Mouse (Mus musculus): ENCODE data around the gene Klf11.
A peak's percentile ranks its signal among the peaks of the same experiment; 100 is the strongest.
"Not testable (repeated sequence)": the region's sequence is repeated elsewhere in the genome, so short reads cannot be mapped to it uniquely, and the experiment has no call there.

The Klf11 gene

GRCm38 (mm10) chr12:24654065-24654862, 3.2 kb downstream of the Klf11 start:
- no peak for DNase-seq (ENCODE audit: low spot score in 2 of 2)

DNA sequence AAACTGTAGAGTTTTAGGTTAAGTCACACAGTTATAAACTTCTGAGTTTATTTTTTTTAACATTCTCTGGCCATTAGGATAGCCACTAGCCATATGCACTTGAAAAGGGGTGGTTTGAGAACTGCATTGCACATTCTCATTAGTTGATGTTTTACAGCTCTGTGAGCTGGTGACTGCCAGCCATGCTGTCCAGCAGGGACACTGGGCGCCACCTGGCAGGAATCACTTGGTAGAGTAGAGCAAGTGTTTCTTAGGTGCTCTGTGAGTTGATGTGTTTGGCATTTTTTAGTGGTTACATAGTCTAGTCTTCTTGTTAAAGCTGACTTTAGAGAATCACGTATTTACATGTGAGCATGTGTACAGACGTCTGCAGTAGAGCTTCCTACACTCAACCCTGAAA, 5.4 kb downstream of the Klf11 start:
- no peak for DNase-seq (ENCODE audit: low spot score in 2 of 2)

- no peak for DNase-seq (ENCODE audit: low spot score in 2 of 2)
Observed at GRCm38 (mm10) chr12:24658998-24659397, 7.9 kb downstream of the Klf11 start.

DNA sequence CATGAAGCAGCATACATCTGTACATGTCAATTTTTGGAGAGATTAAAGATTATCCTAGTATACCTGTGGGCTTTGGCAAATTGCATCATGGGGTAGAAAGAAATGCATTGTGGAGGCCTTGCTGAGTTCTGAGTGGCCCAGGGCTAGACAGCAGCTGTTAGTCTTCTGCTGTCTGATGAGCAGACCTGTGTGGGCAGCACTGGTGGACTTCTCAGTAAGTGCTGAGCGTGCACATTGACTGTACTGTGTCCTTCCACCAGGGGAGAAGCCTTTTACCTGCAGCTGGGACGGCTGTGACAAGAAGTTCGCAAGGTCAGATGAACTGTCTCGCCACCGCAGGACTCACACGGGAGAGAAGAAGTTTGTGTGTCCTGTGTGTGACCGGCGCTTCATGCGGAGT, 8.8 kb downstream of the Klf11 start:
- no peak for DNase-seq (ENCODE audit: low spot score in 2 of 2)

DNA sequence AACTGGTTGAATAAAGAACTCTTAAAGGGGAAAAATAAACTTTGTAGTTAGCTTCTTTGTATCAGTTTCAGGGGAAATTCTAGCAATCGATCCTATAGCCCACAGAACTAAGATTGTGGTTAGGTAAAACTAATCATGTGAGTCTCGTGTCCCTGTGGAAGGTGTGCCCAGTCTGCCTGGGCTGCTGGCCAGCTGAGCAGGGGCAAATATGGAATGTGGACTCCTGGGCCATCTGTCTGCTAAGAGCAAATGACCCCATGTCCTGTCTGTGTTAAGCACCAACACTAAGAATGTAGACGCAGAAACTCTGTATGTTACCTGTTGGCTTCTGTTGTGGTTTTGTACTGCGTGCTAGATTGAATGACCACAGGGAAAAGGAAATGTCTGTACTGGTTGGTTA, 10.0 kb downstream of the Klf11 start:
- DNase-seq (ENCODE audit: low spot score in 2 of 2) = no peak

- DNase-seq (ENCODE audit: low spot score in 2 of 2) = no peak
Observed at GRCm38 (mm10) chr12:24662131-24662530, 11.1 kb downstream of the Klf11 start.

GRCm38 (mm10) chr12:24680096-24680491, 29.0 kb downstream of the Klf11 start:
- DNase-seq (ENCODE audit: low spot score in 2 of 2) = peak; percentile 52 to 55

DNA sequence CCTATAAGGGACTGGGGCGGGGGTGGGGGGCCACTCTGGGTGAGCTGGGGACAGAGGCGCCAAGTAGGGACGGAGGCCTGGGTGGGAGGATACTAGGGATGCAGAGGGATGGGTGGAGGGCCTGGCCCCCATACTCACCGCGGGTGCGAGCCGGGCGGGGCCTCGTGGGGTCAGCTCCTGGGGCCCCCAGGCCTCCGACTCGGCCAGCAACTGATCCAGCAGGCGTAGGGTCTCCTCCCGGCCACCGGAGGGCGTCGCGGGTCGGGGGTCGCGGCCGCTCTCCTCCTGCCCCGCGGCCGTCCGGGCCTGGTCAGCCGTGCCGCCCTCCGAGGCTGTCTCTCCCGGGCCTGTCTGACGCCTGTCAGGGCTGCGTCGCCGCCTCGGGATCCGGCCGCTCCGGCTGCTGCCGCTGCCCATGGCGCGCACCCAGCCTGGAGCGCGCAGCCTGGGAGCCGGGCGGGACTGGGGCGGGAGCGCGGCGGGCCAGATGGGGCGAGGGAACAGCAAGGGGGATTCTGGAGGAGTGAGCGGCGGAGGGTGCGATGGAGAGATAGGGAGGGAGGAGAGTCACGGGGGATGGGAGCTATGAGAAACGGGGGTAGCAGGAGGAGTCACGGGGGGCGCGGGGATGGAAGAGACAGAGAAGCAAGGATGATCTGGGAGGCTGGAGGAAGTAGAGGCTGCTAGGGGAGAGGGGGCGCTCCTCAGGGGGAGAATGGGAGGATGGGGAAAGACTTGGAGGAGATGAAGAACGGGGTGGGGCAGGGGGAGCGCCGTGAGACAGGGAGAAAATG, 29.6 kb downstream of the Klf11 start:
- no peak for DNase-seq (ENCODE audit: low spot score in 2 of 2)

- no peak for DNase-seq (ENCODE audit: low spot score in 2 of 2)
Observed at GRCm38 (mm10) chr12:24681286-24682023, 30.4 kb downstream of the Klf11 start, which contains the start of gene Cys1. Gene Cys1, minus strand, starts transcription at chr12:24681813.

DNA sequence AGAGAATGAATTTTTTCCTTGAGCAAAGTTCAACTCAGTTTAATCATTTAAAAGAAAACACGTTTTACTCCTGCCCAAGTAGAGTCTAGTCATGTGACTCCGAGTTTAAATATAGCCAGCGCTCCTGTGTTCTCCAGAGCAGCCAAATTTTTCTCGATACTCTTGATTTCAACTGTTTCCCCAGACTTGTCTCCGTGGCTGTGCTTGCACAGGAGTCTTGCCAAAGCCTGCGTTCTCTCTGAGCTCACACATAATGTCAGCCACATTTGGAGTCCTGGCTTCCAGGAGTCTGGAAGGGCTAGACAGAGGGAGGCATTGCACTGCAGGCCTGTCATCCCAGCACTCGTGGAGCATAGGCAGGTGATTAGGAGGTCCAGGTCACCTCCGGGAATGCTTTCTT, 31.5 kb downstream of the Klf11 start:
- DNase-seq (ENCODE audit: low spot score in 2 of 2) = peak; percentile 46 to 65

DNA sequence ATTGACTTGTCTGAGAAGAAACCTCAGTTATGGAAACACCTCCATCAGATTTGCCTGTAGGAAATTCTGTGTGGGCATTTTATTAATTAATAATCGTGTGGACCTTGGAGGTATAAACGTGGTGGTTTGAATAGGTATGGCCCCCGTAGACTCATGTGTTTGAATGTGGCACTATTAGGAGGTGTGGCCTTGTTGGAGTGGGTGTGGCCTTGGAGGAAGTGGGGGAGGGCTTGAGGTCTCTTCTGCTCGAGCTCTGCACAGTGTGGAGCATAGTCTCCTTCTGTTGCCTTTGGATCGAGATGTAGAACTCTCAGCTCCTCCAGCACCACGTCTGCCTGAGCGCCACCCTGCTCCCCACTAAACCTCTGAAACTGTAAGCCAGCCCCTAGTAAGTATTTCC, 32.4 kb downstream of the Klf11 start:
- DNase-seq (ENCODE audit: low spot score in 2 of 2) = no peak

GRCm38 (mm10) chr12:24686038-24686695, 35.1 kb downstream of the Klf11 start:
- no peak for DNase-seq (ENCODE audit: low spot score in 2 of 2)

GRCm38 (mm10) chr12:24686696-24687346, 35.7 kb downstream of the Klf11 start:
- DNase-seq (ENCODE audit: low spot score in 2 of 2) = no peak

GRCm38 (mm10) chr12:24690351-24690750, 39.3 kb downstream of the Klf11 start:
- no peak for DNase-seq (ENCODE audit: low spot score in 2 of 2)

- peak; percentile 83 to 85 for DNase-seq (ENCODE audit: low spot score in 2 of 2)
Observed at GRCm38 (mm10) chr12:24696500-24697483, 45.7 kb downstream of the Klf11 start.

- DNase-seq (ENCODE audit: low spot score in 2 of 2) = no peak
Observed at GRCm38 (mm10) chr12:24697484-24698204, 46.6 kb downstream of the Klf11 start.

- DNase-seq (ENCODE audit: low spot score in 2 of 2) = no peak
Observed at GRCm38 (mm10) chr12:24698514-24698913, 47.4 kb downstream of the Klf11 start.

- no peak for DNase-seq (ENCODE audit: low spot score in 2 of 2)
Observed at GRCm38 (mm10) chr12:24699578-24699977, 48.5 kb downstream of the Klf11 start.

DNA sequence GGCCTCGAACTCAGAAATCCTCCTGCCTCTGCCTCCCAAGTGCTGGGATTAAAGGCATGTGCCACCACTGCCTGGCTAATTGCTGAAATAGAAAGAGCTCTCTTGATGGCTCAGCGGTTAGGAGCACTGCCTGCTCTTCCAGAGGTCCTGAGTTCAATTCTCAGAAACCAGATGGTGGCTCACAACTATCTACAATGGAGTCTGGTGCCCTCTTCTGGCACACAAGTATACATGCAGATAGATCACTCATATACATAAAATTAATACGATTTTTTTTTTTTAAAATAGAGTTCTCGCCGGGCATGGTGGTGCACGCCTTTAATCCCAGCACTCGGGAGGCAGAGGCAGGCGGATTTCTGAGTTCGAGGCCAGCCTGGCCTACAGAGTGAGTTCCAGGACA, 50.5 kb downstream of the Klf11 start:
- not testable (repeated sequence) for DNase-seq (ENCODE audit: low spot score in 2 of 2)

All from frontal cortex, postnatal 36 days (tissue).